Mouse (Mus musculus) limb, embryonic 10.5 days (tissue): ENCODE data around the gene Nptx1. TPM values are rescaled to one million over a fixed set of nuclear protein-coding genes. Genes with fewer than 3 reads are reported as not detected.

ENCODE experiments used
- DNase-seq: peaks from one replicate; pipeline ENCODE4 v3.0.0-alpha.2; 2017; ENCODE audit warnings: low spot score
- H3K27ac ChIP-seq: fragments of 300-500 bp; sonication (generic); 2 replicates; pipeline ENCODE4 v1.5.1; 2016; ENCODE audit warnings: mild to moderate bottlenecking
- H3K27me3 ChIP-seq: fragments of 300-500 bp; sonication (generic); 2 replicates; pipeline ENCODE4 v1.6.1; 2016; ENCODE audit warnings: low read depth, mild to moderate bottlenecking; ENCODE audit not compliant: poor library complexity, severe bottlenecking
- H3K36me3 ChIP-seq: fragments of 300-500 bp; sonication (generic); 2 replicates; pipeline ENCODE4 v1.6.1; 2016; ENCODE audit warnings: mild to moderate bottlenecking, moderate library complexity
- H3K4me1 ChIP-seq: fragments of 300-500 bp; sonication (generic); 2 replicates; pipeline ENCODE4 v1.6.1; 2016
- H3K4me3 ChIP-seq: fragments of 300-500 bp; sonication (generic); 2 replicates; pipeline ENCODE4 v1.5.1; 2016; ENCODE audit warnings: mild to moderate bottlenecking, moderate library complexity
- H3K9me3 ChIP-seq: fragments of 300-500 bp; sonication (generic); replicated peaks from 2 replicates; pipeline ENCODE4 v1.6.1; 2016; ENCODE audit warnings: mild to moderate bottlenecking
- WGBS: fragments of 180-500 bp; shearing (Covaris S2); methylation state at CpG from one replicate; pipeline ENCODE4 v1.1.7; 2016; 5-methylcytosine and 5-hydroxymethylcytosine counted together
- polyA plus RNA-seq: library from polyadenylated mRNA; unstranded; fragments of >200 nt; fragmentation: Nextera tagmentation; extraction: Ambion mirVana; gene quantifications from 2 replicates; pipeline ENCODE4 v1.2.1, GENCODE M21; 2016

The Nptx1 gene
- polyA plus RNA-seq, 1 experiment from 2014 or later = 0.36 TPM

- Histone ChIP-seq H3K9me3 (no peaks in the 10 kb centered on the region), H3K27ac (no peak overlapping the region), H3K36me3 (no peaks in the 10 kb centered on the region), H3K4me1 (peaks cover 41% of the 10 kb centered on the region), H3K4me3 (no peak overlapping the region), H3K27me3 (peaks cover 63% of the 10 kb centered on the region)
- WGBS = 63% methylated on average over 6 of the region's 6 CpGs
- DNase-seq = no peak
Observed at GRCm38 (mm10) chr11:119562286-119562685, 14.7 kb upstream of the Nptx1 start.

GRCm38 (mm10) chr11:119558870-119559610 is 11.5 kb upstream of the Nptx1 start:
- DNase-seq = peak; percentile 71
- Histone ChIP-seq H3K4me3 (peak overlapping the region; percentile 32), H3K27ac (peak overlapping the region; percentile 86), H3K4me1 (peaks cover 37% of the 10 kb centered on the region), H3K9me3 (no peaks in the 10 kb centered on the region), H3K27me3 (peaks cover 72% of the 10 kb centered on the region), H3K36me3 (no peaks in the 10 kb centered on the region)
- 20% methylated on average over 9 of the region's 9 CpGs for WGBS

GRCm38 (mm10) chr11:119557940-119558869 is 10.7 kb upstream of the Nptx1 start:
- peaks cover 35% of the 10 kb centered on the region for H3K4me1 ChIP-seq
- peaks cover 72% of the 10 kb centered on the region for H3K27me3 ChIP-seq
- DNase-seq = peak; percentile 48
- WGBS = 38% methylated on average over 17 of the region's 17 CpGs
- peak overlapping the region; percentile 32 for H3K4me3 ChIP-seq
- peak overlapping the region; percentile 86 for H3K27ac ChIP-seq
- no peaks in the 10 kb centered on the region for H3K9me3 ChIP-seq
- H3K36me3 ChIP-seq = no peaks in the 10 kb centered on the region

- whole genome bisulfite sequencing = 83% methylated on average over 7 of the region's 7 CpGs
Observed at GRCm38 (mm10) chr11:119555170-119555569, 7.6 kb upstream of the Nptx1 start.

GRCm38 (mm10) chr11:119554706-119555105 is 7.2 kb upstream of the Nptx1 start:
- Histone ChIP-seq H3K27me3 (peaks cover 90% of the 10 kb centered on the region), H3K9me3 (no peaks in the 10 kb centered on the region), H3K4me1 (peaks cover 28% of the 10 kb centered on the region), H3K36me3 (no peaks in the 10 kb centered on the region), H3K27ac (no peak overlapping the region), H3K4me3 (no peak overlapping the region)
- no peak for DNase-seq
- WGBS = 86% methylated on average over 7 of the region's 7 CpGs

More at GRCm38 (mm10) chr11:119555170-119555569, 7.6 kb upstream of the Nptx1 start:
- Histone ChIP-seq H3K4me1 (peaks cover 31% of the 10 kb centered on the region), H3K36me3 (no peaks in the 10 kb centered on the region), H3K27ac (no peak overlapping the region), H3K9me3 (no peaks in the 10 kb centered on the region), H3K4me3 (no peak overlapping the region), H3K27me3 (peaks cover 90% of the 10 kb centered on the region)
- no peak for DNase-seq

GRCm38 (mm10) chr11:119552902-119553802 is 5.6 kb upstream of the Nptx1 start:
- Histone ChIP-seq H3K36me3 (no peaks in the 10 kb centered on the region), H3K27ac (no peak overlapping the region), H3K9me3 (no peaks in the 10 kb centered on the region), H3K4me1 (peaks cover 28% of the 10 kb centered on the region), H3K4me3 (no peak overlapping the region), H3K27me3 (peaks cover 99% of the 10 kb centered on the region)
- WGBS = 75% methylated on average over 9 of the region's 9 CpGs
- DNase-seq = no peak

GRCm38 (mm10) chr11:119552301-119552700 is 4.7 kb upstream of the Nptx1 start:
- Histone ChIP-seq H3K9me3 (no peaks in the 10 kb centered on the region), H3K36me3 (no peaks in the 10 kb centered on the region), H3K27ac (no peak overlapping the region), H3K4me3 (no peak overlapping the region), H3K27me3 (peaks cover 99% of the 10 kb centered on the region), H3K4me1 (peaks cover 28% of the 10 kb centered on the region)
- no peak for DNase-seq
- WGBS = 52% methylated on average over 1 of the region's 1 CpGs

GRCm38 (mm10) chr11:119551468-119551867 is 3.9 kb upstream of the Nptx1 start:
- no peak for DNase-seq
- no peaks in the 10 kb centered on the region for H3K9me3 ChIP-seq
- WGBS = 54% methylated on average over 3 of the region's 3 CpGs
- H3K27me3 ChIP-seq = peaks cover 99% of the 10 kb centered on the region
- no peaks in the 10 kb centered on the region for H3K36me3 ChIP-seq
- H3K27ac ChIP-seq = no peak overlapping the region
- peaks cover 34% of the 10 kb centered on the region for H3K4me1 ChIP-seq
- no peak overlapping the region for H3K4me3 ChIP-seq

- peaks cover 99% of the 10 kb centered on the region for H3K27me3 ChIP-seq
- no peak overlapping the region for H3K27ac ChIP-seq
- 51% methylated on average over 10 of the region's 10 CpGs for WGBS
- no peak for DNase-seq
- no peaks in the 10 kb centered on the region for H3K36me3 ChIP-seq
- H3K9me3 ChIP-seq = no peaks in the 10 kb centered on the region
- no peak overlapping the region for H3K4me3 ChIP-seq
- H3K4me1 ChIP-seq = peaks cover 40% of the 10 kb centered on the region
Observed at GRCm38 (mm10) chr11:119550546-119551335, 3.2 kb upstream of the Nptx1 start.

- H3K4me3 ChIP-seq = peak overlapping the region; percentile 41
- peaks cover 100% of the 10 kb centered on the region for H3K27me3 ChIP-seq
- peak; percentile 49 for DNase-seq
- H3K4me1 ChIP-seq = peaks cover 44% of the 10 kb centered on the region
- no peaks in the 10 kb centered on the region for H3K36me3 ChIP-seq
- no peaks in the 10 kb centered on the region for H3K9me3 ChIP-seq
- H3K27ac ChIP-seq = no peak overlapping the region
- 1% methylated on average over 43 of the region's 43 CpGs for WGBS
Observed at GRCm38 (mm10) chr11:119549371-119549811, 1.8 kb upstream of the Nptx1 start.

GRCm38 (mm10) chr11:119548741-119549370 is 1.3 kb upstream of the Nptx1 start:
- H3K9me3 ChIP-seq = no peaks in the 10 kb centered on the region
- peak; percentile 53 for DNase-seq
- no peaks in the 10 kb centered on the region for H3K36me3 ChIP-seq
- peaks cover 44% of the 10 kb centered on the region for H3K4me1 ChIP-seq
- H3K27me3 ChIP-seq = peaks cover 100% of the 10 kb centered on the region
- no peak overlapping the region for H3K27ac ChIP-seq
- peak overlapping the region; percentile 41 for H3K4me3 ChIP-seq
- 2% methylated on average over 37 of the region's 37 CpGs for WGBS
